Mouse (Mus musculus): Measurements from ENCODE around the gene Vash1. TPM values are rescaled to one million over a fixed set of nuclear protein-coding genes. Genes with fewer than 3 reads are reported as not detected.

Vash1 gene
- polyA plus RNA-seq, 1 experiment from 2014 or later, result 6.4 TPM

DNA sequence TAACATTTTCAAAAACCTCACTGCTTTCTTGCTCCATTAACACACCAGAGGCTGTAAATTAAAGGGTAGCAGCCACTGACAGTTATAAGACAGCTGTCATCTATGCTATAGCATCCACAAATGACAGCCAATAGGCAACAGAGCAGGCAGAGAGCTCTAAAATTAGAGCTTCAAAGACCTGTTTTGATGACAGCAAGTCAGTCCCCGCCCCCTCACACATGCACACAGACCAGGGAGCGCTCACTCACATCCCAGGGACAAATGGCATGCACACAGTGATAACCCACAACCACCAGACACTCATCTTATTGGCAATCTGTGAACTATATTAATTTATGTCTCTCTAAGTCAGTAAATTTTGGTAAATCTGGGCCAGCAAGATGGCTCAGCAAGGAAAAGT lies 45.8 kb downstream of the Vash1 start:
- no peaks in the 10 kb centered on the region for H3K4me1 ChIP-seq (replicated peaks; ENCODE audit: insufficient read depth, low read length)
- ATAC-seq (replicated peaks; ENCODE audit: low FRiP score, low read depth), result no peak
- no peak for DNase-seq (ENCODE audit: low spot score)

DNA sequence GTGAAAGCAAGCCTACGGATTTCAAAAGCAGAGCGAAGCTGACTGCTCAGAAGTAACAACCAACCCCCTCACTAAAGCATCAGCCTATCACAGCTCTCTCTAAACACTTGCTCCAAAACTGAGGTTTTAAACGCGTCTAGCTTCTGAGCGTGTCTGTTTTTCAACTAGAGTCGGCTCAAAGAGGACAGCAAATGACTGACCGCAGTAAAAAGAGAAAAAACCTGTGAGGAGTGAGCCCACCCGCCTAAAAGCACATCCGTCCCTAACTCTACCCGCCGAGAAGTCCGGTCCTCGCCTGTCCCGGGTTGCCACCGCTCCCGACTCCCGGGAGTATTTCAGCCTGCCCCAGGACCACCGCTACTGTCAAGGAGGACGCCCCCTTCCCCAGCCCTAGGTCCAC lies 47.2 kb downstream of the Vash1 start:
- H3K4me3 ChIP-seq (replicated peaks; ENCODE audit: low read depth, low read length), result peak overlapping the region; percentile 60
- peak overlapping the region; percentile 61 for H3K9ac ChIP-seq (ENCODE audit: low read depth, low read length)
- ATAC-seq (replicated peaks; ENCODE audit: low FRiP score, low read depth) (no peak; the same call in 1 of the 2 replicates), DNase-seq (ENCODE audit: low spot score) (peak; percentile 56)
- TF ChIP-seq CTCF (IDR thresholded peaks at IDR 0.05; ENCODE audit: low read depth), result no peak
- H3K27me3 ChIP-seq (ENCODE audit: insufficient read depth, low read length), result no peaks in the 10 kb centered on the region
- no peak overlapping the region for H3K27ac ChIP-seq
- WGBS, result under 1% methylated on average over 19 of the region's 19 CpGs
- H3K4me2 ChIP-seq (ENCODE audit: low read length), result peak overlapping the region; percentile 94
- H3K9me3 ChIP-seq (replicated peaks; ENCODE audit: low read length), result no peaks in the 10 kb centered on the region
- no peaks in the 10 kb centered on the region for H3K36me3 ChIP-seq (ENCODE audit: insufficient read depth, low read length)
- H3K4me1 ChIP-seq (replicated peaks; ENCODE audit: insufficient read depth, low read length), result no peaks in the 10 kb centered on the region

More for the DNA sequence above, 45.8 kb downstream of the Vash1 start:
- Histone ChIP-seq H3K9ac (ENCODE audit: low read depth, low read length) (no peak overlapping the region), H3K4me2 (ENCODE audit: low read length) (no peak overlapping the region), H3K4me3 (replicated peaks; ENCODE audit: low read depth, low read length) (no peak overlapping the region), H3K36me3 (ENCODE audit: insufficient read depth, low read length) (no peaks in the 10 kb centered on the region), H3K27me3 (ENCODE audit: insufficient read depth, low read length) (no peaks in the 10 kb centered on the region), H3K27ac (no peak overlapping the region), H3K9me3 (replicated peaks; ENCODE audit: low read length) (no peaks in the 10 kb centered on the region)
- TF ChIP-seq CTCF (IDR thresholded peaks at IDR 0.05; ENCODE audit: low read depth), result no peak
- 84% methylated on average over 2 of the region's 2 CpGs for WGBS

DNA sequence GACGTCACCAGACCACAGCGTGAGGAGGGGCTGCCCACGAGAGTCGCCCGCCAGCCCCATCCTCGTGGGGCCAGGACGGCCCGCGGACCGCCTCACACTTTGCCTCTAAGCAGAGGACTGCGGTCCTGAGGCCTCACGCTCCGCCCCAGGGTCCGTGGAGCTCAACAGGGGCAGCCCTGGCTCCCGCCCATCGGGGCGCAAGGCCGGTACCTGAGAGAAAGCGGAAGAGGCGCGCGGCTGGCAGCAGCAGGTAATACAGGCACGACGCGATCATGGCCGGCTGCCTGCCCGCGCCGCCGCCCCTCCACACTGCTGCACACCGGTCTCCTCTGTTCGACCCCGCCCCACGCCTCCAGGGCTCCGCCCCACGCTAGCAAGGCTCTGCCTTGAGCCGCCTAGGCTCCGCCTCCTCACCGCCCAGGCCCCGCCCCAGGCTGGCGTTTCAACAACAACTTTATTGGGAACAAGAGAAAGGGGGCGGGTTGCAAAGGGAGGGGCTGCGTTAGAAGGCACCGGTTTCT lies 47.7 kb downstream of the Vash1 start, which contains the start of gene Angel1:
Gene Angel1 (minus strand): TSS at position 341 of the 521 bp plus-strand sequence.
- no peak within 1 kb of the TSS for H3K27ac ChIP-seq
- no peaks in the 10 kb centered on the region for H3K4me1 ChIP-seq (replicated peaks; ENCODE audit: insufficient read depth, low read length)
- peak within 1 kb of the TSS; percentile 61 for H3K9ac ChIP-seq (ENCODE audit: low read depth, low read length)
- H3K4me2 ChIP-seq (ENCODE audit: low read length), result peak within 1 kb of the TSS; percentile 94
- H3K27me3 ChIP-seq (ENCODE audit: insufficient read depth, low read length), result no peaks in the 10 kb centered on the region
- peak; percentile 97 for DNase-seq (ENCODE audit: low spot score)
- WGBS, result under 1% methylated on average over 40 of the region's 44 CpGs
- TF ChIP-seq CTCF (IDR thresholded peaks at IDR 0.05; ENCODE audit: low read depth), result peak; percentile 9; the same call in 1 of the 2 replicates
- peak within 1 kb of the TSS; percentile 60 for H3K4me3 ChIP-seq (replicated peaks; ENCODE audit: low read depth, low read length)
- peak; percentile 99 for ATAC-seq (replicated peaks; ENCODE audit: low FRiP score, low read depth)
- H3K9me3 ChIP-seq (replicated peaks; ENCODE audit: low read length), result no peaks in the 10 kb centered on the region
- no peaks in the 10 kb centered on the region for H3K36me3 ChIP-seq (ENCODE audit: insufficient read depth, low read length)

DNA sequence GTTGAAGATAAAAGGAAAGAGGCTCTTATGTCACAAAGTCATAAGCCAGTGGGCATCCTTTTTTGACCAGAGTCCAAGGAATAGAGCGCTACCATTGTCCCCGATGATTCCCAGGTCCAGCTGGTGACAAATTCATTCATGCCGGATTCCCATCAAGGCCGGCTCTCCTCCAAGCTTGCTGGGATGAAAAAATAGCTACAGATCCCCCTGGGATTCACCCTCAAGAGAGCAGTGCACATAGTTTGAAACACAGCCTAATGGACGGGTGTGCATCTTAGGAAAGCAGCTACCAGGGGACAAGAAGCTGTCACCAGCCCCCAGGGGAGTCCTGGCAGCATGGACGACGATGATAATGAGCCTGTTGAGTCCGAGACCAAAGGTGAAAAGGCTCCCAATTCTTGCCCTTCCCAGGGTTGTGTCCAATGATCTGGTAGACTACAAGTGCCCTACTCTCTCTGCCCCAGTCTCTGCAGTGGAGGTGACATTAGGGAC lies 55.9 kb downstream of the Vash1 start, which contains the start of gene Lrrc74a:
Gene Lrrc74a (plus strand): TSS at position 51 of the 492 bp plus-strand sequence.
- Histone ChIP-seq H3K27me3 (ENCODE audit: insufficient read depth, low read length) (no peaks in the 10 kb centered on the region), H3K27ac (no peak within 1 kb of the TSS), H3K4me3 (replicated peaks; ENCODE audit: low read depth, low read length) (no peak within 1 kb of the TSS), H3K4me2 (ENCODE audit: low read length) (no peak within 1 kb of the TSS), H3K9ac (ENCODE audit: low read depth, low read length) (no peak within 1 kb of the TSS), H3K36me3 (ENCODE audit: insufficient read depth, low read length) (no peaks in the 10 kb centered on the region), H3K9me3 (replicated peaks; ENCODE audit: low read length) (no peaks in the 10 kb centered on the region), H3K4me1 (replicated peaks; ENCODE audit: insufficient read depth, low read length) (no peaks in the 10 kb centered on the region)
- WGBS, result 83% methylated on average over 8 of the region's 8 CpGs
- TF ChIP-seq CTCF (IDR thresholded peaks at IDR 0.05; ENCODE audit: low read depth), result no peak
- ATAC-seq (replicated peaks; ENCODE audit: low FRiP score, low read depth) (no peak), DNase-seq (ENCODE audit: low spot score) (no peak)

Other genes starting within 250 kb of the Vash1 start
- gene Angel1, start 47.8 kb downstream of the Vash1 start, polyA plus RNA-seq (2015; fragmentation: Nextera tagmentation; extraction: Ambion mirVana), result 6.2 TPM in 2 replicates
- not detected in 2 replicates for gene Lrrc74a, start 55.7 kb downstream of the Vash1 start, polyA plus RNA-seq (2015; fragmentation: Nextera tagmentation; extraction: Ambion mirVana)
- gene Irf2bpl, start 206.1 kb downstream of the Vash1 start, polyA plus RNA-seq (2015; fragmentation: Nextera tagmentation; extraction: Ambion mirVana), result 52.1 and 57.9 TPM in 2 replicates

Data from kidney, postnatal 0 days (tissue).